Mouse (Mus musculus) Muller cell, postnatal 12 days (primary cell): ENCODE measurements around the gene Slc27a5.

Experiments
- DNase-seq: peaks from one replicate; pipeline ENCODE4 v3.0.0-alpha.2; 2015; ENCODE audit errors: inconsistent ontology term

The Slc27a5 gene

DNA sequence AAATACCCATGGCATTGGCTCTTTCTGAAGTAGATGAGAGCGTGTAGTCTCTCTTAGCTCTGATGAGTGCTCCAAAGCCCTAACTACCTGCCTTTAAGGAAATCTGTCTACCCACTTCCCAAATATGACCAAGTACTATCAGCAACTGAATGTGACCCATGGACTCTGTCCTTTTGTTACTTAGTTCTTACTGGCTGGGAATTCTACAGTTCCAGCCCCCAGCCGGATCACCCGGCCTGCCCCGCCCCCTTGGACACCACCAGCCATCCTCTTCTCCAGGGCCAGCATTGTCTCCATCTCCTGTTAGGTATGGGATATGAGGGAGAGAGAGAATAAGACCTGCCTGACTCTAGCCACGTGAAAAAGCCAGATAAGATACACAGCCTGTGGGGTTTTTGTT is at the start of gene Slc27a5:
TSS of gene Slc27a5 (minus strand) at position 140 of the 400 bp plus-strand sequence.
- DNase-seq: no peak

DNA sequence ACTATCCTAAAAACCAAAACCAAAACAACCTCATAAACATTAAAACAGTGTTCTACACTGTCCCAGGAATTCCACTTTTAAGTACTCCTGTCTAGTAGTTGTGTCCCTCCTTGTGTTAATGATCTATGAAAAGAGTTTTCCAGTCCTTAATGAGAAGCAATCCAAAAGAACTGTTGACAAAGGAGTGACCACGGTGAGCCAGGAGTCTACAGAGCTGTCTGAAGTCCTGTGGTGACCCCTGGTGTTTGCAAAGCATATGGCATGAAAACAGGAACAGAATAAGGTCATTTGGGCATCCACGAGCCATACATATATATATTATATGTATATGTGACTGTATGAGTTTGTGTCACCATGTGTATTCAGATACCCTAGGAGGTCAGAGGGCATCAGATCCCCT is 48.1 kb upstream of the Slc27a5 start:
- peak; percentile 65 for DNase-seq

DNA sequence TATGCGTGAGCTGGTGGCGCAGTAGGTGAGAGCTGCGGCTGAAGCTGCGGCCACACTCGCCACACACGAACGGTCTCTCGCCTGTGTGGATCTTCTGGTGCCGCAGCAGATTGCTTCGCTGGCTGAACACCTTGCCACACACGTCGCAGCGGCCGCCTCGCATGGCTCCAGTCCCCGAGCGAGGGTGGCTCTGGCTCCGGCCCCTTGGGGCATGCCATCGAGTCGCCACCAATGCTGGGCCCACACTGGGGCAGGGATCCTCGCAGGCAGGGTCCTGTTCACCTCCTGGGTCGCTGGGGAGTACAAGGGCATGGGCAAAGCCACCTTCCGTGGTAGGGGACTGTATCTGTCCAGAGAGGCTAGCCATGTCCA is 46.2 kb upstream of the Slc27a5 start:
- no peak for DNase-seq

GRCm38 (mm10) chr7:13043445-13044253 is 45.7 kb upstream of the Slc27a5 start:
- DNase-seq: peak; percentile 31

- no peak for DNase-seq
These were observed 45.1 kb upstream of the Slc27a5 start for GRCm38 (mm10) chr7:13043120-13043444.

- no peak for DNase-seq
These were observed 44.5 kb upstream of the Slc27a5 start for GRCm38 (mm10) chr7:13042511-13042910.

- DNase-seq: peak; percentile 24
These were observed 43.3 kb upstream of the Slc27a5 start for GRCm38 (mm10) chr7:13041256-13041655.

DNA sequence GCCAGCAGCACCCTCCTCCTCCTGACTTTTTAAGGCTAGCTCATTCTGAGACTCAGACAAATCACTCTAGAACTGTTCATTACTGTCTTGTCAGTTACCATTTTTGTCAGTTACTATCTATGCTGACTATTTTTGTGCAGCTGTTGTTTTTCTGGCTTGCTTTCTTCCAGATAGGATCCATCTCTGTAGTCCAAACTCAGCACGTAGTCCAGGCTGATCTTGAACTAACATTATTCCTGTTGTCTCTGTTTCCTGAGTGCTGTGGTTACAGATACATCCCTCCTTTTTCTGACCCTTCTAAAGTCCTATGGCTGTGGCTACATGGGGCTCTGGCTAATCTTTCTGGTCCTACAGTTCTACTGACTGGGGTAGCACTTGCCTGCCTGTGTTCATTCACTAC is 41.2 kb upstream of the Slc27a5 start:
- DNase-seq: no peak

GRCm38 (mm10) chr7:13038621-13039169 is 40.7 kb upstream of the Slc27a5 start:
- DNase-seq: no peak

GRCm38 (mm10) chr7:13037901-13038555 is 40.0 kb upstream of the Slc27a5 start, which contains the start of gene Ube2m:
Ube2m (minus strand) TSS chr7:13038275.
- peak; percentile 98 for DNase-seq

DNA sequence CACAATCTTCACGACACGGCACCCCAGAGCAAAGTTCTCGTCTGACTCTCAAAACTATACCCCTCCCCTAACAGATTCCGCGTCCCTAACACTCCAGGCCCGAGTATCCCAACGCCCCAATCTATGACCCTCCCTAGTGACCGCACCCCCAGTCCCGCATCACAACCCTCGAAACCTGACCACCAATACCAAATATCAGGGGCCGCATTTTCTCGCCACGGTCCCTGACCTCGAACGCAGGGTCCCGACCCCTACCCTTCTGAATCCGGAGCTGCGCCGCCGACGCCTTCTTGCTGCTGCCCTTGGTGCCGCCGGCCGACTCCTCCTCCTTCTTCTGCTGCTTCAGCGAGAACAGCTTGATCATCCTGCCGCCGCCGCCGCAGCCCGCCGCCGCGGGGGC is 39.4 kb upstream of the Slc27a5 start:
- peak; percentile 72 for DNase-seq

DNA sequence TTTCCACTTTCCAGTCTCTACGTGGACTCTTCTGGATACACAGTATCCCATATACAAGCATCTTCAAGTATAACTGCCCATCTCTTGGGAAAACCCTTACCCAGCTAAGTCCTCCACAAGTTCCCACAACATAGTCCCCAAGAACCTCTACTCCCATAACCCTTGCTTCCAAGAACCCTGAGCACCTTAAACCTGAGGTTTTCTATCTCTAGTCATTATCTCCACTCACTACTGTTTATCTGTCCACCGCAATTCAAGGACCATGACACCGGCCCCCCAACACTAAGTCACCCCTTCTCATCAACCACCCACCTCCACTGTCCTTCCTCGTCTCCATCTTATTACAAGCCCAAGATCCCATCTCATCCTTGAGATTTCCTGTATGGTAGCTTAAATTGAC is 38.8 kb upstream of the Slc27a5 start:
- DNase-seq: no peak

- DNase-seq: no peak
These were observed 37.3 kb upstream of the Slc27a5 start for GRCm38 (mm10) chr7:13035211-13035855.

DNA sequence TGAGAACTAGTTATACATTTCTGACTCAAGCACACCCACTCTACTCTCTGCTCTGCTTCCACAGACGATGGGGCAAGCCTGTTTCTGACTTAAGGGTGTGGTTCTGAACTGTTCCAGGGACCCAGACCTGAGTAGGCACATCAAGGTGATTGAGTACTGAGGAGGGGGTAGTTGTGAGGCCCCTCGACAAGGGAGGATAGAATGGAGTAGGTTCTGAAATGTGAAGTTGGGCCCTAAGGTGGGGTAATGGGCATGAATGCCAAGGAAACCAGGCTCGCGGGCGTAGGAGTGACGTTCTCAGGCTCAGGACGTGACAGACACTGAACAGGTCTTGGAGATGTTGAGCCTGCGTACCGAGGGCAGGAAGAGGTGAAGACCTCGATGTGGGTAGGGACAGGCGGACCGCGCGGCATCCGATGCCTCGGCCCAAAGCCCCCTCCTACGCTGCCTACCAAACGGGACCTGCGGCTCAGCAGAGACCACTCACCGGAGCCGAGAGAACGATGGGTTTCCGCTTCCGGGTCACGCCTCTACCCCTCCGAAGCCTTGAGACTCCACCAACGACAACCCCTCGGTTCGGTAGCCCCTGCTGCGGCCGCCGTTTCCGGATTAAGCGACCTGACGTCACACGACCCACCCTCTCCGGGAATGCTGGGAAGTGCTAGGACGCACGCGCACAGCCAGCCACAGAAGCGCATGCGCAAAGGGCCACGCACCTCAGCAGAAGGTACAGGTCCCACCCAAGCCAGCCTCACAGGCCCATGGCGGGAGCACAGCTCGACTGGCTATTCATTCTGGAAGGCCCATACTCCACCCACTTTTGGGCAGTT is 36.4 kb upstream of the Slc27a5 start, which contains the start of gene Chmp2a:
TSS of gene Chmp2a (minus strand) at position 660 of the 830 bp plus-strand sequence.
- DNase-seq: peak; percentile 96

GRCm38 (mm10) chr7:13033451-13034147 is 35.6 kb upstream of the Slc27a5 start:
- peak; percentile 21 for DNase-seq

DNA sequence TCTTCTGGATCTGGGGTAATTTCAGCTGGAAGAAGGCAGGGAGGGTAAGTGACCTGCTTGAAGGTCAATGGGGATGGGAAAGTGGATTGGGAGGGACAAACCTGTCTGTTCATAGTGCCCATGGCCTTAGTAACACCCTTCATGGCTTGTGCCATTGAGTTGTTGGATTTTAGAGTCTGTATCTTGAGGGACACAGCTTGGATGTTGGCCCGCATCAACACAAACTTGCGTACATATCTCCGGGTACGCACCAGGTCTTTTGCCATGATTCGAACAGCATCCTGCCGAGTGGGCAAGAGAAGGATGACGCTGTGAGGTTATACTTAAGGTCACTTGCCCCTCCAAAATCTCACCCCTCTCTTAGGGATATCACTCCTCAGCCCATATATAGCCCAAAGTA is 34.5 kb upstream of the Slc27a5 start:
- DNase-seq: no peak

GRCm38 (mm10) chr7:13031983-13032382 is 34.0 kb upstream of the Slc27a5 start:
- DNase-seq: no peak

DNA sequence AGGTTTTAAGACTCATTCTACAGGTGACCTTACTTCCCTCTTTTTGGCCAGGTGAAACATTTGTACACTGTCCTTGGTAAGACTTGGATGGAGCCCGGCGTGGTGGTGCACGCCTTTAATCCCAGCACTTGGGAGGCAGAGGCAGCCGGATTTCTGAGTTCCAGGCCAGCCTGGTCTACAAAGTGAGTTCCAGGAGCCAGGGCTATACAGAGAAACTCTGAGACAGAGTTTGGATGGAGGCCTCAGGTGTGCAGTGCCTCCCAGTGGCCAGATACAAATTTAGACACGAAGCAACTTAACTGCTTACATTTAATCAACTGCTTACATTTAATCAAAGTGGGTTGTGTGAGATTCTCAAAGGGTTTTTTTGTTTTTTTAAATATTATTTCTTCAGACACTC is 33.1 kb upstream of the Slc27a5 start:
- no peak for DNase-seq

GRCm38 (mm10) chr7:13028986-13029385 is 31.0 kb upstream of the Slc27a5 start:
- no peak for DNase-seq

- DNase-seq: no peak
These were observed 27.6 kb upstream of the Slc27a5 start for GRCm38 (mm10) chr7:13025511-13026112.
